21 mouse cellular contexts compared by ENCODE assay signal in genomic region chr7:91943224-91943623, GRCm38 (mm10).
DNase-seq lines count a peak whose midpoint lies in the region; ATAC-seq and TF ChIP-seq lines count a peak whose summit lies in the region.
"Had no signal": no experiment of that assay in that cellular context is flagged by ENCODE, and none has a peak within 500 bp of the region (broad histone marks: within the 10 kb centered on the region; RNA-seq: fewer than 3 reads in every experiment).

No protein-coding gene starts in this region.

- H3K4me3 ChIP-seq in left cerebral cortex, adult 2 months: no peak overlapping the region

- ATAC-seq in frontal cortex, adult (ENCODE audit: low TSS enrichment): peak; percentile 76
- ATAC-seq: activated CD4-positive, CD25-positive, alpha-beta regulatory T cell, adult 4 months; CD4-positive, CD25-positive, alpha-beta regulatory T cell, adult 4 months; Patski had no signal

- DNase-seq in frontal cortex, postnatal 14 days (ENCODE audit: low spot score in 2 of 2): no peak
- no peak for DNase-seq in left cerebral cortex, adult 2 months (ENCODE audit: extremely low spot score in 1 of 2, low spot score in 2 of 2)
- DNase-seq in left cerebral cortex, adult 18-20 months (ENCODE audit: low spot score in 2 of 2): no peak
- peak; percentile 51 for DNase-seq in brain, adult 2 months (ENCODE audit: low read depth, low spot score)
- peak; percentile 38 for DNase-seq in telencephalon, adult 2 months (ENCODE audit: low read depth, low spot score)
- DNase-seq in heart, postnatal 36 days: no peak
- no peak for DNase-seq in retina, postnatal 1 day
- DNase-seq: adrenal gland, adult 2 months; adrenal gland, adult 8-10 months; adrenal gland, postnatal 10 days; adrenal gland, postnatal 14 days; adrenal gland, postnatal 25 days; adrenal gland, postnatal 36 days; B cell, adult 2 months; cerebellum, adult 11 months; cerebellum, adult 11-12 months; cerebellum, adult 18-20 months had no signal

- intact Hi-C loops in left cerebral cortex, adult 2 months (cut with DNase I): loop anchor here (5.0 kb wide), 1 partner anchor 94 kb away; no protein-coding TSS in a partner anchor
- intact Hi-C loops in heart, postnatal 36 days (cut with DNase I): no loop called here

- TF ChIP-seq CTCF in left cerebral cortex, adult 2 months (IDR thresholded peaks at IDR 0.05): no peak

- H3K27ac ChIP-seq in left cerebral cortex, adult 2 months: peak overlapping the region; percentile 7

Comparison
In these comparisons a context has a peak if more than half of its experiments do, and no peak if none do; other contexts are left out.
1. DNase-seq: peak in brain, adult 2 months (single experiment) and telencephalon, adult 2 months (single experiment); none in frontal cortex, postnatal 14 days (0 of 2), left cerebral cortex, adult 2 months (0 of 2), left cerebral cortex, adult 18-20 months (0 of 2), heart, postnatal 36 days (0 of 2) and retina, postnatal 1 day (single experiment).